Comparison of ENCODE assay signal across 50 mouse cellular contexts in the genomic region with DNA sequence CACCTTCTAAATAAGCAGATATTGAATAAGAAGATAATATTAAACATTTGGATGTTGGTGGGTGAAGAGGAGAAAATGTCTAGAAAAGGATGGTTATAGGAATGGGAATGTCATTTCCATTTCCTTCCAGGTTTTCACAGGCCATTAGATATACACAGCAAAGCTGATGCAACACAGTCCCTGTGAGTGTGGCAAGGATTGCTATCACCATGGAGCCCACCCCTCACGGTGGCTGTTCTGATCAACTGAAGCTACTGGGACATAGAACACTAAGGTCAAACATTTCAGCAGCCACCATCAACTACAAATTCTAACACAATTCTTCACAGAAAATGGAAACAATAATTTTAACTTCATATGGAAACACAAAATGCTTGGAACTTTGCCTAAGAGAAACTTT. TPM values are rescaled to one million over a fixed set of nuclear protein-coding genes. Genes with fewer than 3 reads are reported as not detected.
"Had no signal": no experiment of that assay in that cellular context is flagged by ENCODE, and none has a peak within 500 bp of the region (broad histone marks: within the 10 kb centered on the region; RNA-seq: fewer than 3 reads in every experiment).

No protein-coding gene starts in this region.

- H3K27ac ChIP-seq: heart, embryonic 10.5 days; heart, embryonic 13.5 days; heart, embryonic 15.5 days; hindbrain, embryonic 10.5 days; hindbrain, embryonic 12.5 days; hindbrain, embryonic 13.5 days; hindbrain, embryonic 14.5 days; hindbrain, embryonic 15.5 days; hindbrain, postnatal 0 days; intestine, embryonic 15.5 days; kidney, embryonic 15.5 days; kidney, postnatal 0 days; layer of hippocampus, adult 2 months had no signal

- ATAC-seq: hindbrain, embryonic 16.5 days; hindbrain, postnatal 0 days; inflammation-experienced regulatory T-cells, adult 6 months; intestine, embryonic 15.5 days; intestine, embryonic 16.5 days; intestine, postnatal 0 days had no signal

- H3K36me3 ChIP-seq: heart, embryonic 10.5 days; heart, embryonic 12.5 days; heart, embryonic 13.5 days; heart, embryonic 15.5 days; hindbrain, embryonic 10.5 days; hindbrain, embryonic 12.5 days; hindbrain, embryonic 13.5 days; hindbrain, embryonic 15.5 days; intestine, embryonic 15.5 days; kidney, embryonic 15.5 days had no signal

- H3K4me1 ChIP-seq: heart, embryonic 10.5 days; heart, embryonic 12.5 days; heart, embryonic 13.5 days; heart, embryonic 15.5 days; hindbrain, embryonic 10.5 days; hindbrain, embryonic 12.5 days; hindbrain, embryonic 13.5 days; hindbrain, embryonic 15.5 days; intestine, embryonic 15.5 days; kidney, embryonic 15.5 days had no signal

- H3K4me3 ChIP-seq: heart, embryonic 10.5 days; heart, embryonic 12.5 days; heart, embryonic 13.5 days; heart, embryonic 15.5 days; hindbrain, embryonic 10.5 days; hindbrain, embryonic 12.5 days; hindbrain, embryonic 13.5 days; hindbrain, embryonic 15.5 days; intestine, embryonic 15.5 days; kidney, embryonic 15.5 days; layer of hippocampus, adult 2 months had no signal

- H3K9ac ChIP-seq: heart, embryonic 12.5 days; heart, embryonic 13.5 days; heart, embryonic 15.5 days; hindbrain, embryonic 12.5 days; hindbrain, embryonic 13.5 days; hindbrain, embryonic 14.5 days; hindbrain, embryonic 15.5 days; intestine, embryonic 15.5 days; kidney, embryonic 15.5 days had no signal

- H3K4me2 ChIP-seq: heart, embryonic 11.5 days; heart, embryonic 12.5 days; heart, embryonic 13.5 days; heart, embryonic 15.5 days; hindbrain, embryonic 12.5 days; hindbrain, embryonic 13.5 days; hindbrain, embryonic 14.5 days; hindbrain, embryonic 15.5 days; intestine, embryonic 15.5 days; kidney, embryonic 15.5 days had no signal

- DNase-seq: heart, postnatal 14 days; heart, postnatal 36 days; heart, postnatal 4 days; kidney, adult 11 months; kidney, adult 18-20 months; kidney, adult 2 months; kidney, adult 8-10 months; kidney, adult 9 months; kidney, postnatal 10 days; kidney, postnatal 14 days; kidney, postnatal 25 days; kidney, postnatal 36 days; kidney, postnatal 4 days; layer of hippocampus, adult 9-11 months; layer of hippocampus, postnatal 36 days had no signal

- H3K9me3 ChIP-seq: heart, embryonic 10.5 days; heart, embryonic 12.5 days; heart, embryonic 13.5 days; heart, embryonic 15.5 days; hindbrain, embryonic 10.5 days; hindbrain, embryonic 12.5 days; hindbrain, embryonic 13.5 days; hindbrain, embryonic 15.5 days; intestine, embryonic 15.5 days; kidney, embryonic 15.5 days had no signal

- H3K27me3 ChIP-seq: heart, embryonic 12.5 days; heart, embryonic 13.5 days; heart, embryonic 15.5 days; hindbrain, embryonic 12.5 days; hindbrain, embryonic 13.5 days; hindbrain, embryonic 15.5 days; intestine, embryonic 15.5 days; kidney, embryonic 15.5 days had no signal

RNA-seq across cellular contexts. Expression of gene Gm21897, which starts 56.7 kb away (rescaled TPM):
- total RNA-seq: heart, postnatal 14 days; heart, postnatal 25 days; heart, postnatal 36 days; heart, postnatal 4 days; hematopoietic stem cell, adult 5-6 weeks; hindbrain, postnatal 0 days; layer of hippocampus, adult 18-20 months; layer of hippocampus, adult 2 months; layer of hippocampus, adult 8-10 months; layer of hippocampus, postnatal 10 days; layer of hippocampus, postnatal 14 days; layer of hippocampus, postnatal 25 days; layer of hippocampus, postnatal 36 days; left cerebral cortex, adult 18-20 months had no signal
- polyA plus RNA-seq: heart, embryonic 10.5 days; heart, embryonic 11.5 days; heart, embryonic 12.5 days; heart, embryonic 13.5 days; heart, embryonic 14.5 days; heart, embryonic 15.5 days; heart, embryonic 16.5 days; heart, postnatal 0 days; hindbrain, embryonic 10.5 days; hindbrain, embryonic 11.5 days; hindbrain, embryonic 12.5 days; hindbrain, embryonic 13.5 days; hindbrain, embryonic 14.5 days; hindbrain, embryonic 15.5 days; hindbrain, embryonic 16.5 days; hindbrain, postnatal 0 days; inflammation-experienced regulatory T-cells, adult 6 months; intestine, embryonic 14.5 days; intestine, embryonic 15.5 days; intestine, embryonic 16.5 days; intestine, postnatal 0 days; kidney, adult 2 months; kidney, embryonic 14.5 days; kidney, embryonic 15.5 days; kidney, embryonic 16.5 days; kidney, postnatal 0 days; large intestine, adult 2 months had no signal
